Mouse (Mus musculus): ENCODE results near the gene AI182371. TPM values are rescaled to one million over a fixed set of nuclear protein-coding genes. Genes with fewer than 3 reads are reported as not detected.

Gene AI182371
- polyA plus RNA-seq (2015; fragmentation: Illumina TruSeq; extraction: RNeasy Lipid Tissue Mini Kit (QIAGEN cat#74804); ENCODE audit: low read depth, low replicate concordance): 0.79 TPM

DNA sequence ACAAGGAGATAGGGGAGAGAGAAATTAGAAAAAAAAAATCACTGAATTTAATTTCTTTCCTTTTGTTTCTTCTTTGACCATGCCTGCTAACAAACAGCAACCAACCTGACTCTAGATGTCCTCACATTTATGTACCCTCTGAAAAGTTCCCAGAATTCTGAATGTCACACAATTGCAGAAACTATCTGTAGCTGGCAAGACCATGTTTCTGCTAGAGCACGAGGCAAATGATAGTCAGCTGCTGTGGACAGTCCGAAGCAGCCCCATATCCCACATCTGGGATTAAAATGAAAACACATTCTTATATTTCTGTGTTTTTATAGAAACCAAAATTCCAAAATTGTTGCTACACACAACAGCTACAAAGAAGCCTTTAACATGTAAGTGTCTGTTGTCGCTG is at the start of gene AI182371:
AI182371 (minus strand) TSS at position 101 of the 400 bp plus-strand sequence.

DNA sequence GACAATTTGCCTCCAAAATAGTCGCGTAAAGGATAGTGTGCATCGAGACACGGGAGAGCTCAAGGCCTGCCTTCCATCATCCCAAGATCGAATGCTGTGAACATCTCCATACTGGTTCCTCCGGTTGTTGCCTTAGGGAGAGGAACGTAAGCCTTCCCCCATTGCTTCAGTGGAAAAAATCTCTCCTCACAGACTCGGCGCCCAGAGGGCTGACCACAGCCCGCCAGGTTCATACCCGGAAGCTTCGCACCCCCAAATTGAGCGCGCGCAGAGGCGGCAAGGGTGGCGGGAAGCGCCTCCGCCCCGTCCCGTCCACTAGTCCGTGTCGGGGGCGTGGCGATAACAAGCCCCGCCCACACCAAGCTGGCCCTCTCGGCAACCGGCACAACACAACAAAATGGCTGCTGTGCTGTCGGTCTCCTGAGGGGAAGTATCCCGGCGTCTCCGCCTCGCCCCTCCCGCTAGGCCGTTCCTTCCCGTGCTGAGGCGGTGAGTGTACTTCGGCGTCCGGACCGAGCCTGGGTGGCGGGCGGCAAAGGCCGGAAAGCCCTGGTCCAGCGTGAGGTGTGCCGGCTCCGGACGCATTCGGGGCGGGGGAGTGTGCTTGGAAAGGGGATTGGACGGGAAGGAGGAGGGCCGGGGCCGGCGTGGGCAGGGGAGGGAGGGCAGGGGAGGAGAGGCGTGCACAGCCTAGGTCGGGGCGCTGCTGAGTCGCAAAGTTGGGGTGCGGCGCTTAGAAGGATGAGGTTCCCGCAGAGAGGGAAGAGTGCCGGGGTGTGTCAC is 8.0 kb upstream of the AI182371 start, which contains the start of gene Cntrl:
Cntrl (plus strand) TSS at position 352 of the 783 bp plus-strand sequence.

DNA sequence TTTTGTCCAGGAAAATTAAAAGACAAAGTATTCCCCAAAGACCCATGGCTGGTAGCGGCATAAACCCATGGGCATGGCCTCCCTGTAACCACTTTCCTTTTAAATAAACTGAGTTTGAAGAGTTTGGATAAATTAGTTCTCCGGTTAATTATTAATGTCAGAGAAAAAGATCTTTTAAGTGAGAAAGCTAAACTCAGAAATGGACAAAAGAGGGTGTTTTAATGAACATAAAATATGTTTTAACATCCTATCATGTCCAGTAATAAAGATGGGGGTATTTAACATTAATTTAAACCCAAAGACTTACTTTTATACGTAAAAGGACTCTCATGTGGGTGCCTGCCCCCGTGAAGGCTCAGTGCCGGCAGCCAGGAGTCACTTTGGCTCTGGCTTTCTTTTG is 40.0 kb downstream of the AI182371 start, which contains the start of gene Hc:
Hc (minus strand) TSS at position 101 of the 400 bp plus-strand sequence.

Other genes starting within 250 kb of the AI182371 start
- 1.2 TPM for gene Cutal, start 227.1 kb downstream of the AI182371 start, polyA plus RNA-seq (2015; fragmentation: Illumina TruSeq; extraction: RNeasy Lipid Tissue Mini Kit (QIAGEN cat#74804); ENCODE audit: low read depth, low replicate concordance)
- 40.4 TPM for gene Psmd5, start 226.6 kb downstream of the AI182371 start, polyA plus RNA-seq (2015; fragmentation: Illumina TruSeq; extraction: RNeasy Lipid Tissue Mini Kit (QIAGEN cat#74804); ENCODE audit: low read depth, low replicate concordance)
- gene Phf19, start 187.5 kb downstream of the AI182371 start, polyA plus RNA-seq (2015; fragmentation: Illumina TruSeq; extraction: RNeasy Lipid Tissue Mini Kit (QIAGEN cat#74804); ENCODE audit: low read depth, low replicate concordance): 0.76 TPM
- gene Traf1, start 139.8 kb downstream of the AI182371 start, polyA plus RNA-seq (2015; fragmentation: Illumina TruSeq; extraction: RNeasy Lipid Tissue Mini Kit (QIAGEN cat#74804); ENCODE audit: low read depth, low replicate concordance): 2.7 TPM
- 0.59 TPM for gene Hc, start 40.1 kb downstream of the AI182371 start, polyA plus RNA-seq (2015; fragmentation: Illumina TruSeq; extraction: RNeasy Lipid Tissue Mini Kit (QIAGEN cat#74804); ENCODE audit: low read depth, low replicate concordance)
- gene Cntrl, start 7.9 kb upstream of the AI182371 start, polyA plus RNA-seq (2015; fragmentation: Illumina TruSeq; extraction: RNeasy Lipid Tissue Mini Kit (QIAGEN cat#74804); ENCODE audit: low read depth, low replicate concordance): 9.0 TPM
- 231 TPM for gene Rab14, start 99.6 kb upstream of the AI182371 start, polyA plus RNA-seq (2015; fragmentation: Illumina TruSeq; extraction: RNeasy Lipid Tissue Mini Kit (QIAGEN cat#74804); ENCODE audit: low read depth, low replicate concordance)
- 66.5 TPM for gene Gsn, start 154.8 kb upstream of the AI182371 start, polyA plus RNA-seq (2015; fragmentation: Illumina TruSeq; extraction: RNeasy Lipid Tissue Mini Kit (QIAGEN cat#74804); ENCODE audit: low read depth, low replicate concordance)
- gene Stom, start 235.4 kb upstream of the AI182371 start, polyA plus RNA-seq (2015; fragmentation: Illumina TruSeq; extraction: RNeasy Lipid Tissue Mini Kit (QIAGEN cat#74804); ENCODE audit: low read depth, low replicate concordance): 10.7 TPM

Data from brain, adult 10 weeks (tissue).